Mouse (Mus musculus) embryonic facial prominence, embryonic 12.5 days (tissue): ENCODE measurements around the gene AC134908.4. TPM values are rescaled to one million over a fixed set of nuclear protein-coding genes. Genes with fewer than 3 reads are reported as not detected.
"Not testable (repeated sequence)": the region's sequence is repeated elsewhere in the genome, so short reads cannot be mapped to it uniquely, and the experiment has no call there.

Source experiments
- ATAC-seq: fragments of 200-750 bp; cut with Nextera tagmentation; 2 replicates; pipeline ENCODE4 v1.8.0; 2017; ENCODE audit not compliant: insufficient number of reproducible peaks, insufficient read depth, low FRiP score, low TSS enrichment
- H3K27ac ChIP-seq: fragments of 300-500 bp; sonication (generic); 2 replicates; pipeline ENCODE4 v1.5.1; 2016; ENCODE audit warnings: mild to moderate bottlenecking
- H3K27me3 ChIP-seq: fragments of 300-500 bp; sonication (generic); 2 replicates; pipeline ENCODE4 v1.6.1; 2016; ENCODE audit warnings: mild to moderate bottlenecking, moderate library complexity
- H3K36me3 ChIP-seq: fragments of 300-500 bp; sonication (generic); 2 replicates; pipeline ENCODE4 v1.6.1; 2016; ENCODE audit warnings: mild to moderate bottlenecking
- H3K4me1 ChIP-seq: fragments of 300-500 bp; sonication (generic); 2 replicates; pipeline ENCODE4 v1.6.1; 2016
- H3K4me2 ChIP-seq: fragments of 300-500 bp; sonication (generic); replicated peaks from 2 replicates; pipeline ENCODE4 v1.6.1; 2016; ENCODE audit warnings: mild to moderate bottlenecking, moderate library complexity
- H3K4me3 ChIP-seq: fragments of 300-500 bp; sonication (generic); 2 replicates; pipeline ENCODE4 v1.5.1; 2016; ENCODE audit warnings: mild to moderate bottlenecking
- H3K9ac ChIP-seq: fragments of 300-500 bp; sonication (generic); 2 replicates; pipeline ENCODE4 v1.6.1; 2016; ENCODE audit warnings: mild to moderate bottlenecking, moderate library complexity
- H3K9me3 ChIP-seq: fragments of 300-500 bp; sonication (generic); 2 replicates; pipeline ENCODE4 v1.6.1; 2016; ENCODE audit warnings: mild to moderate bottlenecking, moderate library complexity
- WGBS: fragments of 180-500 bp; shearing (Covaris S2); methylation state at CpG from one replicate; pipeline ENCODE4 v1.1.7; 2016; 5-methylcytosine and 5-hydroxymethylcytosine counted together
- polyA plus RNA-seq: library from polyadenylated mRNA; unstranded; fragments of >200 nt; fragmentation: Nextera tagmentation; extraction: Ambion mirVana; gene quantifications from 2 replicates; pipeline ENCODE4 v1.2.1, GENCODE M21; 2016

Gene AC134908.4
- polyA plus RNA-seq, 1 experiment from 2014 or later = not detected

DNA sequence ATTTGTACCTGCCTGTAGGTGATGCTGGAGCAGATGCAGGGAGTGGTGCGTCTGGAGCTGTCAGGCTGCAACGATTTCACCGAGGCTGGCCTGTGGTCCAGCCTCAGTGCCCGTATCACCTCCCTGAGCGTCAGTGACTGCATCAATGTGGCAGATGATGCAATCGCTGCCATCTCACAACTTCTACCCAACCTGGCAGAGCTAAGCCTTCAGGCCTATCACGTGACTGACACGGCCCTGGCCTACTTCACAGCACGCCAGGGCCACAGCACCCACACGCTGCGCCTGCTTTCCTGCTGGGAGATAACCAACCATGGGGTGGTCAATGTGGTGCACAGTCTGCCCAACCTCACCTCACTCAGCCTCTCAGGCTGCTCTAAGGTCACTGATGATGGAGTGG is 22.2 kb upstream of the AC134908.4 start:
- Histone ChIP-seq H3K27ac (no peak overlapping the region), H3K4me1 (no peaks in the 10 kb centered on the region; the same call in 1 of the 2 replicates), H3K4me2 (no peak overlapping the region), H3K36me3 (no peaks in the 10 kb centered on the region), H3K9me3 (no peaks in the 10 kb centered on the region), H3K27me3 (peaks cover 56% of the 10 kb centered on the region), H3K4me3 (no peak overlapping the region), H3K9ac (no peak overlapping the region)
- no peak for ATAC-seq
- 77% methylated on average over 11 of the region's 11 CpGs for WGBS

- Histone ChIP-seq H3K4me1 (peaks cover 7% of the 10 kb centered on the region; the same call in 1 of the 2 replicates), H3K36me3 (no peaks in the 10 kb centered on the region), H3K27me3 (peaks cover 63% of the 10 kb centered on the region), H3K9ac (no peak overlapping the region), H3K27ac (no peak overlapping the region), H3K9me3 (no peaks in the 10 kb centered on the region), H3K4me3 (no peak overlapping the region), H3K4me2 (no peak overlapping the region)
- no peak for ATAC-seq
- WGBS = 2% methylated on average over 20 of the region's 20 CpGs
These were observed 18.0 kb upstream of the AC134908.4 start for GRCm38 (mm10) chr17:25813471-25813870.

GRCm38 (mm10) chr17:25810890-25811289 is 15.4 kb upstream of the AC134908.4 start:
- 70% methylated on average over 4 of the region's 4 CpGs for WGBS
- Histone ChIP-seq H3K9me3 (no peaks in the 10 kb centered on the region), H3K9ac (no peak overlapping the region), H3K27me3 (peaks cover 52% of the 10 kb centered on the region), H3K4me3 (no peak overlapping the region), H3K27ac (no peak overlapping the region), H3K36me3 (no peaks in the 10 kb centered on the region), H3K4me1 (peaks cover 7% of the 10 kb centered on the region; the same call in 1 of the 2 replicates), H3K4me2 (no peak overlapping the region)
- ATAC-seq = no peak

DNA sequence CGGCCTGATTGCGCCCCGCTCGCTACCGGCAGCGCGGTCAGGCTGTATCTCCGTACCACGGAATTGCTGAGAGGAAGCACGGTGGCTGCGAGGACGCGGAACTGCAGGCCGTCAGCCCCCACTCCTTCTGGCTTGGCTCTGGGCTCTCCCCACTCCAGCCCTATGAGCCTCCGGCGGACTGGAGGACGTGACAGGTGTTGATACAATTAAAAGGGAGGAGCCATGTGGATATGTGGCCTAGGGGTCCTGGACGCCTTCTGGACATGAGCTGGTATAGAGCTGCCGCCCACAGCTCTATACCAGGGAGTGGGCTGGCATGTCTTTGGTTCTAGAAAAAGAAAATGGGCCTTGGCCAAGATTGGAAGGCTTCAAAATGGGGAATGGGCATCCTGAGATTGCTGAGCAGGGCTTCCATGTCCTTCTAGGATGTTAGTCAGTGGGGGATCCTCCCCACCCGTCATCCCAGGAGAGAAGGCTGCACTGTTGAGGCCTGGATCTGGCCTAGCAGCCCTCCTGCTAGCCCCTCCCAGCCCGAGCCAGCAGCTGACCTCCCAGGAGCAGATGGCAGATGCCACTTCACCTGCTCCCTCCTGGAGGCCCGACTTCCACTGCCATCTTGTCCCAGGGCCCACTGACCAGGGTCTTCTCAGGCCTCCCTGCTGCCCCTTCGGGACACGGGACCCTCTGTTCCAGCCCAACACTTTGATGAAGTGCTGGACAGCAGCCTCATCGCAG is 14.3 kb upstream of the AC134908.4 start:
- H3K27ac ChIP-seq = 0 out of 2 replicates have a peak overlapping the region, but pooled peaks have one; percentile 65
- H3K4me2 ChIP-seq = peak overlapping the region; percentile 97
- peaks cover 49% of the 10 kb centered on the region for H3K27me3 ChIP-seq
- peaks cover 7% of the 10 kb centered on the region; the same call in 1 of the 2 replicates for H3K4me1 ChIP-seq
- no peaks in the 10 kb centered on the region for H3K9me3 ChIP-seq
- no peaks in the 10 kb centered on the region for H3K36me3 ChIP-seq
- ATAC-seq = peak; percentile 37; the same call in 1 of the 2 replicates
- peak overlapping the region; percentile 80 for H3K9ac ChIP-seq
- H3K4me3 ChIP-seq = peak overlapping the region; percentile 72
- WGBS = 12% methylated on average over 25 of the region's 25 CpGs

GRCm38 (mm10) chr17:25808789-25809605 is 13.5 kb upstream of the AC134908.4 start, which contains the start of gene Fbxl16:
Gene Fbxl16, plus strand, starts transcription at chr17:25809085.
- Histone ChIP-seq H3K9ac (peak within 1 kb of the TSS; percentile 80), H3K9me3 (no peaks in the 10 kb centered on the region), H3K4me3 (peak within 1 kb of the TSS; percentile 72), H3K4me1 (peaks cover 7% of the 10 kb centered on the region; the same call in 1 of the 2 replicates), H3K36me3 (no peaks in the 10 kb centered on the region), H3K27ac (peak within 1 kb of the TSS; percentile 65), H3K27me3 (peaks cover 53% of the 10 kb centered on the region), H3K4me2 (peak within 1 kb of the TSS; percentile 97)
- ATAC-seq = peak; percentile 61
- under 1% methylated on average over 84 of the region's 100 CpGs for WGBS

GRCm38 (mm10) chr17:25808028-25808427 is 12.6 kb upstream of the AC134908.4 start:
- H3K36me3 ChIP-seq = no peaks in the 10 kb centered on the region
- 41% methylated on average over 5 of the region's 5 CpGs for WGBS
- H3K4me3 ChIP-seq = peak overlapping the region; percentile 72
- peak overlapping the region; percentile 80; the same call in 1 of the 2 replicates for H3K9ac ChIP-seq
- peaks cover 50% of the 10 kb centered on the region for H3K27me3 ChIP-seq
- no peak for ATAC-seq
- H3K4me2 ChIP-seq = peak overlapping the region; percentile 97
- H3K9me3 ChIP-seq = no peaks in the 10 kb centered on the region
- peaks cover 7% of the 10 kb centered on the region; the same call in 1 of the 2 replicates for H3K4me1 ChIP-seq
- no peak overlapping the region for H3K27ac ChIP-seq

GRCm38 (mm10) chr17:25807452-25807851 is 12.0 kb upstream of the AC134908.4 start:
- not testable (repeated sequence) for H3K9me3 ChIP-seq, H3K9ac ChIP-seq, H3K4me2 ChIP-seq, H3K4me3 ChIP-seq, H3K4me1 ChIP-seq, H3K27ac ChIP-seq, ATAC-seq, H3K36me3 ChIP-seq
- peaks cover 44% of the 10 kb centered on the region for H3K27me3 ChIP-seq
- 44% methylated on average over 2 of the region's 2 CpGs for WGBS

DNA sequence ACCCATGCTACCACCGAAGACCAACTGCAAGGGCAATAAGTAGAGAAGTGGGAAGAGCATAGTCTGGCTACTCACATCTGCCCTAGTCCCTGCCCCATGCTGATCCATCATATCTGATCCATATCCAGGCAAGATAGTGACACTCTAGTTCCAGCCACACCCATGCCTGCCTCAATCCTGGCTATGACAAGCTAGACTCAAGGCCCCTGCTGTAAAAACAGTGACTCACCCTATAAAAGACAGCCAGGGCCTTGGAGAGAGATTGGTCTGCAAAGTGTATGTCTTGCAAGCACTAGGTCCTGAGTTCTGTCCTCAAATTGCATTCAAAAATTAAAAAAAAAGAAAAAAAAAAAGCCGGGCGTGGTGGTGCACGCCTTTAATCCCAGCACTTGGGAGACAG is 11.0 kb upstream of the AC134908.4 start:
- no peaks in the 10 kb centered on the region for H3K36me3 ChIP-seq
- H3K27ac ChIP-seq = no peak overlapping the region
- peaks cover 38% of the 10 kb centered on the region for H3K27me3 ChIP-seq
- H3K9me3 ChIP-seq = no peaks in the 10 kb centered on the region
- H3K4me3 ChIP-seq = no peak overlapping the region
- H3K9ac ChIP-seq = no peak overlapping the region
- no peak for ATAC-seq
- peaks cover 7% of the 10 kb centered on the region; the same call in 1 of the 2 replicates for H3K4me1 ChIP-seq
- no peak overlapping the region for H3K4me2 ChIP-seq
- 85% methylated on average over 4 of the region's 4 CpGs for WGBS

- H3K4me3 ChIP-seq = no peak overlapping the region
- H3K4me1 ChIP-seq = no peaks in the 10 kb centered on the region
- H3K9me3 ChIP-seq = no peaks in the 10 kb centered on the region
- 14% methylated on average over 10 of the region's 10 CpGs for WGBS
- 0 out of 2 replicates have a peak overlapping the region, but pooled peaks have one; percentile 3 for H3K9ac ChIP-seq
- ATAC-seq = 0 out of 2 replicates have a peak, but pooled peaks have one; percentile 50
- peaks cover 6% of the 10 kb centered on the region for H3K27me3 ChIP-seq
- no peaks in the 10 kb centered on the region for H3K36me3 ChIP-seq
- no peak overlapping the region for H3K4me2 ChIP-seq
- H3K27ac ChIP-seq = no peak overlapping the region; the same call in 1 of the 2 replicates
These were observed 7.5 kb upstream of the AC134908.4 start for GRCm38 (mm10) chr17:25802825-25803517.

DNA sequence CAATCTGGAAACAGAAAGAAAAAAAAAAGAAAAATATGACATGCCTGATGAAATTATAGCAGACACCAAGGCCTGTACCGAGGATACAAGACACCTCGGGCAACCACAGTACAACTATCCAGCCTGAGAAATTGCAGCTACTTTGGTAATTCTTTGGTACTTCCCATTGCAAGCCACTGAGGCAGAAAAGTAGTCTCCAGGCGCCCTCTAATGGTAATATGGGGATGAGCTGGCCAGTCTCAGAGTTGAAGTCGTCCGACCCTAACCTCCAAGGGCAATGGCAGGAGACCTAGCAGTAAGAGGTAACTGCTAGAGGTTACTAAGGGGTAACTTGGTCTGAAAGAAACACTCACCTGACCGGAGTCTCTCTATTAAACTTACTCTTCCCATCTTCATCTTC is 5.6 kb upstream of the AC134908.4 start:
- WGBS = 8% methylated on average over 6 of the region's 6 CpGs
- no peak overlapping the region for H3K27ac ChIP-seq
- no peak overlapping the region for H3K4me2 ChIP-seq
- H3K9me3 ChIP-seq = no peaks in the 10 kb centered on the region
- no peak overlapping the region for H3K4me3 ChIP-seq
- no peak for ATAC-seq
- no peak overlapping the region for H3K9ac ChIP-seq
- H3K27me3 ChIP-seq = peaks cover 4% of the 10 kb centered on the region; the same call in 1 of the 2 replicates
- no peaks in the 10 kb centered on the region for H3K36me3 ChIP-seq
- H3K4me1 ChIP-seq = peaks cover 11% of the 10 kb centered on the region

- peak; percentile 61; the same call in 1 of the 2 replicates for ATAC-seq
- H3K27me3 ChIP-seq = no peaks in the 10 kb centered on the region
- no peaks in the 10 kb centered on the region for H3K9me3 ChIP-seq
- H3K4me2 ChIP-seq = peak within 1 kb of the TSS; percentile 95
- H3K4me1 ChIP-seq = peaks cover 35% of the 10 kb centered on the region
- peak within 1 kb of the TSS; percentile 86 for H3K4me3 ChIP-seq
- H3K27ac ChIP-seq = peak within 1 kb of the TSS; percentile 65
- peak within 1 kb of the TSS; percentile 68 for H3K9ac ChIP-seq
- under 1% methylated on average over 35 of the region's 35 CpGs for WGBS
- no peaks in the 10 kb centered on the region; the same call in 1 of the 2 replicates for H3K36me3 ChIP-seq
These were observed 1.5 kb upstream of the AC134908.4 start, which contains the start of gene Metrn for GRCm38 (mm10) chr17:25796951-25797369. Gene Metrn, minus strand, starts transcription at chr17:25797136.
